In genomic region chr2:167318981-167319380, GRCm38 (mm10) we compare ENCODE assay signal across 8 mouse cellular contexts. TPM values are rescaled to one million over a fixed set of nuclear protein-coding genes. Genes with fewer than 3 reads are reported as not detected.
DNase-seq lines count a peak whose midpoint lies in the region; ATAC-seq lines count a peak whose summit lies in the region.
"Had no signal": no experiment of that assay in that cellular context is flagged by ENCODE, and none has a peak within 500 bp of the region (broad histone marks: within the 10 kb centered on the region; RNA-seq: fewer than 3 reads in every experiment).

No protein-coding gene starts in this region.

- 31% methylated on average over 5 of the region's 5 CpGs for WGBS in heart, embryonic 14.5 days

- H3K27ac ChIP-seq in heart, embryonic 14.5 days (replicated peaks in 1 of 2; ENCODE audit: control insufficient read depth in 1 of 2, insufficient read depth in 1 of 2, low read depth in 2 of 2, low read length in 2 of 2) = peak overlapping the region; percentile 39 to 49
- H3K27ac ChIP-seq: limb, embryonic 12.5 days had no signal

- H3K27me3 ChIP-seq in heart, embryonic 14.5 days (ENCODE audit: control insufficient read depth, insufficient read depth, low read length) = no peaks in the 10 kb centered on the region
- H3K27me3 ChIP-seq: limb, embryonic 12.5 days had no signal

- H3K36me3 ChIP-seq in heart, embryonic 14.5 days (ENCODE audit: control insufficient read depth, insufficient read depth, low read length) = no peaks in the 10 kb centered on the region
- H3K36me3 ChIP-seq: limb, embryonic 12.5 days had no signal

- H3K9me3 ChIP-seq in heart, embryonic 14.5 days (ENCODE audit: control insufficient read depth, low read length) = no peaks in the 10 kb centered on the region
- H3K9me3 ChIP-seq: limb, embryonic 12.5 days had no signal

- H3K4me3 ChIP-seq in heart, embryonic 14.5 days (ENCODE audit: control insufficient read depth in 1 of 2, insufficient read depth in 1 of 2, low read depth in 1 of 2, low read length in 2 of 2) = no peak overlapping the region
- H3K4me3 ChIP-seq: limb, embryonic 12.5 days had no signal

- H3K9ac ChIP-seq in heart, embryonic 14.5 days (ENCODE audit: low read length) = peak overlapping the region; percentile 2; the same call in 1 of the 2 replicates
- H3K9ac ChIP-seq: limb, embryonic 12.5 days had no signal

- ATAC-seq in heart, embryonic 14.5 days (ENCODE audit: insufficient number of reproducible peaks, insufficient read depth, low FRiP score, low read depth) = no peak
- no peak for ATAC-seq in activated CD4-positive, CD25-positive, alpha-beta regulatory T cell, adult 4 months

- DNase-seq in c-Kit-positive CD71-negative TER-119-negative erythroid progenitor cells, embryonic 14.5 days (ENCODE audit: low read depth) = peak; percentile 41
- DNase-seq in liver = peak; percentile 35
- DNase-seq in naive thymus-derived CD4-positive, alpha-beta T cell, adult 2 months (ENCODE audit: low read depth) = peak; percentile 28
- no peak for DNase-seq in thymus, postnatal 36 days
- DNase-seq in left cerebral cortex, adult 11 months (ENCODE audit: low spot score) = no peak

- H3K4me1 ChIP-seq in heart, embryonic 14.5 days (ENCODE audit: control insufficient read depth in 2 of 2, insufficient read depth in 2 of 2, low read length in 2 of 2) = peaks cover 29 to 49% of the 10 kb centered on the region in 2 experiments

- no peak overlapping the region for H3K4me2 ChIP-seq in heart, embryonic 14.5 days (ENCODE audit: low read length)
- H3K4me2 ChIP-seq: limb, embryonic 12.5 days had no signal

RNA-seq across cellular contexts. Expression of gene B4galt5, which starts 30.0 kb away (rescaled TPM):
- 21.0 and 24.2 TPM in 2 replicates for polyA plus RNA-seq in heart, embryonic 14.5 days (2014; fragmentation: Nextera tagmentation; extraction: Ambion mirVana)
- polyA plus RNA-seq in activated CD4-positive, CD25-positive, alpha-beta regulatory T cell, adult 4 months (2017; shearing (Covaris generic)) = 10 to 100 TPM in 1 of 2 experiments, 1 to 10 TPM in 1; 7.9 to 11.6 TPM

Comparison
In these comparisons a context has a peak if more than half of its experiments do, and no peak if none do; other contexts are left out.
1. DNase-seq: peak in c-Kit-positive CD71-negative TER-119-negative erythroid progenitor cells, embryonic 14.5 days (single experiment), liver (single experiment) and naive thymus-derived CD4-positive, alpha-beta T cell, adult 2 months (single experiment); none in thymus, postnatal 36 days (0 of 2) and left cerebral cortex, adult 11 months (single experiment).